12 mouse cellular contexts compared by ENCODE assay signal in the genomic region with DNA sequence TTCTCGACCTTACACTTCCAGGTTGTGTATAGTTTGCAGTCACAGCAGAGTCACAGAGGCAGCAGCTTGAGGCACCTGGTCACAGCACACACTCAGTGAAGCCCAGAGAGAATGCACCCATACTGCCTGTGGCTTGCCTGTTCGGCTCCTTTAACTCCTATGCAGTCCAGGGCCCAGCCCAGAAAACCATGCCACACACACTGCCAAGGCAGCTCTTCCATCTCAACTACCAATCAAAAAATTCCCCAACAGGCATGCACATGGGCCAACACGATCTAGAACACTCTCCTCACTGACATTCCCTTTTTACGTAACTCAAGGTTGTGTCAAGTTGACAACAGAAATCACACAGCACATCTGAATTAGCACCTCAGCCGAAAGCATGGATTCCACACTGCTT.
"Had no signal": no experiment of that assay in that cellular context is flagged by ENCODE, and none has a peak within 500 bp of the region (broad histone marks: within the 10 kb centered on the region; RNA-seq: fewer than 3 reads in every experiment).

No protein-coding gene starts in this region.

- DNase-seq: lung, adult 18-20 months; lung, postnatal 10 days; lung, postnatal 4 days; midbrain, embryonic 14.5 days; retina, postnatal 1 day; right cerebral cortex, postnatal 25 days; right cerebral cortex, postnatal 4 days; spleen, adult 18-20 months; thymus, adult 2 months; thymus, postnatal 25 days; thymus, postnatal 4 days had no signal

- ATAC-seq: midbrain, embryonic 16.5 days had no signal
